Comparison of ENCODE assay signal across 29 mouse cellular contexts in the genomic region with DNA sequence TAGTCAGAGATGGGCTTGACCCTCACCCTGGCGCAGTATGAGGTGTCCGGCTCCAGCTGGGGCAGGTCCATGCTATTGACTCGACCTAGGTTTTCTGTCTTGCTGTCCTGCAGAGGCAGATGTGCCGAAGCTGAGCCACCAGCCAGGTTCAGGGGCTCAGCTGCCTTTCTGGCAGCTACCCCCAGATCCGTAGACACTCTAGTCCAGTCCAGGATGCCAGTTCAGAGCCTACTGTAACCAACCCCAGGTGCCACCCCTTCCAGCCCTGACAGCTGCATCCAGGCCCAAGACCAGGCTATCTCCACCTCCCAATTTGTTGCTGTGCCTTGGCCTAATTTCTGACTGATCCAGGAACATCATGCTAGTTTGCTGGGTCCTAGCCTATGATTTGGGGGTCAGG.
"Had no signal": no experiment of that assay in that cellular context is flagged by ENCODE, and none has a peak within 500 bp of the region (broad histone marks: within the 10 kb centered on the region; RNA-seq: fewer than 3 reads in every experiment).

No protein-coding gene starts in this region.

- H3K4me1 ChIP-seq: hindbrain, embryonic 13.5 days; hindbrain, embryonic 15.5 days; intestine, embryonic 15.5 days had no signal

- H3K4me3 ChIP-seq: heart, embryonic 10.5 days; heart, embryonic 12.5 days; heart, embryonic 13.5 days; heart, embryonic 15.5 days; hindbrain, embryonic 10.5 days; hindbrain, embryonic 12.5 days; hindbrain, embryonic 13.5 days; hindbrain, embryonic 15.5 days; intestine, embryonic 15.5 days; kidney, embryonic 15.5 days; left cerebral cortex, adult 2 months had no signal

- H3K9me3 ChIP-seq: heart, embryonic 10.5 days; heart, embryonic 12.5 days; heart, embryonic 13.5 days; heart, embryonic 15.5 days; hindbrain, embryonic 10.5 days; hindbrain, embryonic 12.5 days; hindbrain, embryonic 13.5 days; hindbrain, embryonic 15.5 days; intestine, embryonic 15.5 days; kidney, embryonic 15.5 days had no signal

- DNase-seq: heart, postnatal 10 days; heart, postnatal 14 days; heart, postnatal 36 days; kidney, adult 11 months; kidney, adult 18-20 months; kidney, adult 2 months; kidney, adult 8-10 months; kidney, adult 9 months; kidney, postnatal 10 days; kidney, postnatal 14 days; kidney, postnatal 25 days; kidney, postnatal 36 days; kidney, postnatal 4 days; layer of hippocampus, adult 9-11 months; layer of hippocampus, postnatal 36 days had no signal

- H3K27ac ChIP-seq: heart, embryonic 10.5 days; heart, embryonic 13.5 days; heart, embryonic 15.5 days; hindbrain, embryonic 10.5 days; hindbrain, embryonic 12.5 days; hindbrain, embryonic 13.5 days; hindbrain, embryonic 14.5 days; hindbrain, embryonic 15.5 days; hindbrain, postnatal 0 days; intestine, embryonic 15.5 days; kidney, embryonic 15.5 days; kidney, postnatal 0 days; left cerebral cortex, adult 2 months had no signal

- H3K27me3 ChIP-seq: heart, embryonic 13.5 days; heart, embryonic 15.5 days; hindbrain, embryonic 12.5 days; hindbrain, embryonic 13.5 days; hindbrain, embryonic 15.5 days; intestine, embryonic 15.5 days; kidney, embryonic 15.5 days had no signal

- H3K36me3 ChIP-seq: heart, embryonic 10.5 days; heart, embryonic 12.5 days; heart, embryonic 13.5 days; heart, embryonic 15.5 days; hindbrain, embryonic 10.5 days; hindbrain, embryonic 12.5 days; hindbrain, embryonic 13.5 days; hindbrain, embryonic 15.5 days; intestine, embryonic 15.5 days; kidney, embryonic 15.5 days had no signal
